26 mouse cellular contexts compared by ENCODE assay signal in genomic region chr6:7822688-7823087, GRCm38 (mm10).
"Had no signal": no experiment of that assay in that cellular context is flagged by ENCODE, and none has a peak within 500 bp of the region (broad histone marks: within the 10 kb centered on the region; RNA-seq: fewer than 3 reads in every experiment).

No protein-coding gene starts in this region.

- H3K4me2 ChIP-seq: embryonic facial prominence, embryonic 12.5 days; embryonic facial prominence, embryonic 13.5 days; embryonic facial prominence, embryonic 15.5 days; forebrain, embryonic 12.5 days; forebrain, embryonic 13.5 days; forebrain, embryonic 15.5 days had no signal

- H3K27me3 ChIP-seq: embryonic facial prominence, embryonic 12.5 days; embryonic facial prominence, embryonic 13.5 days; embryonic facial prominence, embryonic 15.5 days; forebrain, embryonic 12.5 days; forebrain, embryonic 13.5 days; forebrain, embryonic 15.5 days had no signal

- H3K9me3 ChIP-seq: embryonic facial prominence, embryonic 10.5 days; embryonic facial prominence, embryonic 12.5 days; embryonic facial prominence, embryonic 13.5 days; embryonic facial prominence, embryonic 15.5 days; forebrain, embryonic 10.5 days; forebrain, embryonic 12.5 days; forebrain, embryonic 13.5 days; forebrain, embryonic 15.5 days; heart, embryonic 10.5 days had no signal

- ATAC-seq: forebrain, embryonic 13.5 days; forebrain, embryonic 14.5 days; forebrain, embryonic 15.5 days; forebrain, embryonic 16.5 days; forebrain, postnatal 0 days had no signal

- H3K4me1 ChIP-seq: embryonic facial prominence, embryonic 10.5 days; embryonic facial prominence, embryonic 12.5 days; embryonic facial prominence, embryonic 13.5 days; embryonic facial prominence, embryonic 15.5 days; forebrain, embryonic 12.5 days; forebrain, embryonic 15.5 days; heart, embryonic 10.5 days had no signal

- H3K36me3 ChIP-seq: embryonic facial prominence, embryonic 10.5 days; embryonic facial prominence, embryonic 12.5 days; embryonic facial prominence, embryonic 13.5 days; embryonic facial prominence, embryonic 15.5 days; forebrain, embryonic 10.5 days; forebrain, embryonic 12.5 days; forebrain, embryonic 15.5 days; heart, embryonic 10.5 days had no signal

- H3K9ac ChIP-seq: embryonic facial prominence, embryonic 12.5 days; embryonic facial prominence, embryonic 13.5 days; embryonic facial prominence, embryonic 15.5 days; forebrain, embryonic 12.5 days; forebrain, embryonic 13.5 days; forebrain, embryonic 15.5 days; forebrain, postnatal 0 days had no signal

- DNase-seq: cerebellum, adult 9-11 months; cerebellum, postnatal 10 days; cerebellum, postnatal 14 days; cerebellum, postnatal 25 days; cerebellum, postnatal 36 days; embryo, embryonic 11 days; forebrain, postnatal 0 days; gastrocnemius, adult 2 months; gastrocnemius, postnatal 10 days; gastrocnemius, postnatal 14 days; gastrocnemius, postnatal 25 days; gastrocnemius, postnatal 36 days; heart, adult 18-20 months; heart, adult 2 months had no signal

- H3K27ac ChIP-seq: embryonic facial prominence, embryonic 10.5 days; embryonic facial prominence, embryonic 12.5 days; embryonic facial prominence, embryonic 13.5 days; embryonic facial prominence, embryonic 15.5 days; forebrain, embryonic 10.5 days; forebrain, embryonic 12.5 days; forebrain, embryonic 13.5 days; forebrain, embryonic 15.5 days; gastrocnemius, adult 2 months; heart, adult 2 months; heart, embryonic 10.5 days had no signal

- H3K4me3 ChIP-seq: embryonic facial prominence, embryonic 10.5 days; embryonic facial prominence, embryonic 12.5 days; embryonic facial prominence, embryonic 13.5 days; embryonic facial prominence, embryonic 15.5 days; erythroblast, embryonic 14.5 days; forebrain, embryonic 10.5 days; forebrain, embryonic 12.5 days; forebrain, embryonic 13.5 days; forebrain, embryonic 15.5 days; gastrocnemius, adult 2 months; heart, adult 2 months; heart, embryonic 10.5 days had no signal
